Mouse (Mus musculus) embryonic facial prominence, embryonic 12.5 days (tissue): Measurements from ENCODE around the gene Evc. TPM values are rescaled to one million over a fixed set of nuclear protein-coding genes. Genes with fewer than 3 reads are reported as not detected.
A peak's percentile ranks its signal among the peaks of the same experiment; 100 is the strongest.

Experiments
- ATAC-seq: fragments of 200-750 bp; cut with Nextera tagmentation; 2 replicates; pipeline ENCODE4 v1.8.0; 2017; ENCODE audit not compliant: insufficient number of reproducible peaks, insufficient read depth, low FRiP score, low TSS enrichment
- H3K27ac ChIP-seq: fragments of 300-500 bp; sonication (generic); 2 replicates; pipeline ENCODE4 v1.5.1; 2016; ENCODE audit warnings: mild to moderate bottlenecking
- H3K27me3 ChIP-seq: fragments of 300-500 bp; sonication (generic); 2 replicates; pipeline ENCODE4 v1.6.1; 2016; ENCODE audit warnings: mild to moderate bottlenecking, moderate library complexity
- H3K36me3 ChIP-seq: fragments of 300-500 bp; sonication (generic); 2 replicates; pipeline ENCODE4 v1.6.1; 2016; ENCODE audit warnings: mild to moderate bottlenecking
- H3K4me1 ChIP-seq: fragments of 300-500 bp; sonication (generic); 2 replicates; pipeline ENCODE4 v1.6.1; 2016
- H3K4me2 ChIP-seq: fragments of 300-500 bp; sonication (generic); replicated peaks from 2 replicates; pipeline ENCODE4 v1.6.1; 2016; ENCODE audit warnings: mild to moderate bottlenecking, moderate library complexity
- H3K4me3 ChIP-seq: fragments of 300-500 bp; sonication (generic); 2 replicates; pipeline ENCODE4 v1.5.1; 2016; ENCODE audit warnings: mild to moderate bottlenecking
- H3K9ac ChIP-seq: fragments of 300-500 bp; sonication (generic); 2 replicates; pipeline ENCODE4 v1.6.1; 2016; ENCODE audit warnings: mild to moderate bottlenecking, moderate library complexity
- H3K9me3 ChIP-seq: fragments of 300-500 bp; sonication (generic); 2 replicates; pipeline ENCODE4 v1.6.1; 2016; ENCODE audit warnings: mild to moderate bottlenecking, moderate library complexity
- WGBS: fragments of 180-500 bp; shearing (Covaris S2); methylation state at CpG from one replicate; pipeline ENCODE4 v1.1.7; 2016; 5-methylcytosine and 5-hydroxymethylcytosine counted together
- polyA plus RNA-seq: library from polyadenylated mRNA; unstranded; fragments of >200 nt; fragmentation: Nextera tagmentation; extraction: Ambion mirVana; gene quantifications from 2 replicates; pipeline ENCODE4 v1.2.1, GENCODE M21; 2016

The Evc gene
- polyA plus RNA-seq: 39.2 and 39.8 TPM in 2 replicates

DNA sequence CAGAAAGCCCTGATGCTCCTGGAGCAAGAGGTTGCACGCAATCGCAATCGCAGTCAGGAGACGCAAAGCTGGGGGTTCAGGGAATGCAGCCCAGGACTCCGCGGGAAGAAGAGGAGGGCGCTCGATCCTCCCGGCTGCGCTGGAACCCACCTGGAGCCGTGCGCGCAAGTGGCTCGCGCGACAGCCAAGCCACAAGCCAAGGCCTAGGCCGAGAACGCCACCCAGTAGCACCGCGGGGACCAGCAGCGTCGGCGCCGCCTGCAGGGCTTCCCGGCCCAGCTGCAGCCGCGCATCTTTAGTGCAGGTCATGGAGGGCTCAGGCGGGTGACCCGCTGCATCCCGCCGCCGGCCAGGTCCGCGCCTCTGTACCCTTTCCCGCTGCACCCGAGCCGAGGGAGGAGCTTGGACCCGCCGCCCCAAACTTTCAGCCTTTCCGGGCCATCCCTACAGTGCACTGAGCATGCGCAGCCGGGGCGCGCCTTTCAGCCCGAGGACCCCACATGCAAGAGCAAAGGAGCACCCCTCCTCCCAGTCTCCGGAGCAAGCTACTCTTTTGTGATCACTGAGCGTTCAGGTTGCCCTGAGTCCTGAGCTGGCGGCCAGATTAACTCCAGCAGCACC is at the start of gene Evc:
Evc (minus strand) TSS at position 410 of the 621 bp plus-strand sequence.
- under 1% methylated on average over 45 of the region's 48 CpGs for WGBS
- no peaks in the 10 kb centered on the region for H3K9me3 ChIP-seq

DNA sequence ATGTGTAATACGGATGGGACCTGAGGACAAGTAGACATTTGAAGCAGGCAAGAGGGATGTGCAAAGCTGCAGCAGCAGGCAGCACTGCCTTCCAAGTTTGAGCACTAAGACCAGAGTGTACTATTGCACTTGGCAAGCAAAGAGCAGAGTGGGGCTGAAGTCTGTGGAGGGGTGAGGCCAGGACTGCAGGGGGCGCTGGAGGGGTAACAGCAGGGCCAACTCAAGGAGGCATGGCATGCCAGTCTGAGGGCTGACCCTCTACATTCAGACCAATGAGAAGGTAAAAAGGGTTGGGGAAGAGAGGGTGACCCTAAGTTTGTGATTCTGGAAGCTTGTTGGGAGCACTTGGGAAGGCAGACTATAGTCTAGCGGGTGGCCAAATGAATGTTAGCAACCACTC is 46.9 kb upstream of the Evc start:
- Histone ChIP-seq H3K4me2 (no peak overlapping the region), H3K9me3 (no peaks in the 10 kb centered on the region), H3K4me3 (no peak overlapping the region), H3K27ac (no peak overlapping the region), H3K9ac (no peak overlapping the region), H3K4me1 (no peaks in the 10 kb centered on the region), H3K36me3 (peaks cover 81% of the 10 kb centered on the region), H3K27me3 (no peaks in the 10 kb centered on the region)
- no peak for ATAC-seq
- 91% methylated on average over 3 of the region's 3 CpGs for WGBS

More for the DNA sequence above, at the start of gene Evc:
- Histone ChIP-seq H3K36me3 (peaks cover 13% of the 10 kb centered on the region; the same call in 1 of the 2 replicates), H3K4me2 (peak within 1 kb of the TSS; percentile 66), H3K27me3 (no peaks in the 10 kb centered on the region), H3K4me3 (peak within 1 kb of the TSS; percentile 76), H3K4me1 (peaks cover 43% of the 10 kb centered on the region), H3K9ac (peak within 1 kb of the TSS; percentile 82), H3K27ac (peak within 1 kb of the TSS; percentile 74)
- peak; percentile 70 for ATAC-seq

DNA sequence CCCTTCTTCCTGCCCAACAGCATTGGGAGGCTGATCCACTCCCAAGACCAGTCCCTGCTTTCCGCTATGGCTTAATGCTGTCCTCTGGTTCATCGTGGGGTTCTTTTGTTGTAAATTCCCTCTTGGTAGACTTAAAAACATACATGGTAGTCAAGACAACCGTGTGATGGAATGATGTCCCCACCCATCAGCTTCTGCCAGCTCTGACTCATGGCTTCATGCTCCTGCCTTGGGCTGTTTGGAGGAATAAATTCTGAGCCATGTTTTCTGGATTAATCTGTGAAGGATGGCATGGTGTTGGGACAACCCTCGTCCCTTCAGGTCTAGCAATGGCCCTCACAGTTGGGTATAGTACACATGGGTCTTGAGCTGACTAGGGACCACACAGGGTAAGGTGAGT is 43.9 kb upstream of the Evc start:
- Histone ChIP-seq H3K9me3 (no peaks in the 10 kb centered on the region), H3K27me3 (no peaks in the 10 kb centered on the region), H3K27ac (no peak overlapping the region), H3K4me1 (no peaks in the 10 kb centered on the region), H3K9ac (no peak overlapping the region), H3K36me3 (peaks cover 58% of the 10 kb centered on the region), H3K4me2 (no peak overlapping the region), H3K4me3 (no peak overlapping the region)
- 92% methylated on average over 4 of the region's 4 CpGs for WGBS
- no peak for ATAC-seq

DNA sequence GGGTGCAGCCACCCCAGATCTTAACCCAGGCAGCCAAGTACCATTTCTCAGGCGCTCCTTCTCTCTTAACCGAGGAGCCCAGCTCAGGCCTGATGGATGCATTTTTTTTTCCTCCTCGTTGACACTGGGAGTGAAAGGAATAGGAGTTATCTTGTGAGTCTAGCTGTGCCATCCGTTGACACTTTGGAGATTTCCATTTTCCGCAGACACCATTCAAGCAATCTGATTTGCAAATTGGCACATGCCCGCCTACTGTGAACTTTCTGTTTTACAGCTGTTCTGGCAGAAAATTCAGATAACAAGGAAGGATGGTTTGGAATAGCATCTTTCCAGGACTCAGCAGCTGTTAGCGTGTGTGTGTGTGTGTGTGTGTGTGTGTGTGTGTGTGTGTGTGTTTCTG is 40.7 kb upstream of the Evc start:
- no peak overlapping the region for H3K27ac ChIP-seq
- H3K4me1 ChIP-seq: no peaks in the 10 kb centered on the region
- no peaks in the 10 kb centered on the region for H3K9me3 ChIP-seq
- no peak for ATAC-seq
- WGBS: 86% methylated on average over 7 of the region's 7 CpGs
- no peak overlapping the region for H3K9ac ChIP-seq
- no peak overlapping the region for H3K4me2 ChIP-seq
- no peak overlapping the region for H3K4me3 ChIP-seq
- peaks cover 47% of the 10 kb centered on the region for H3K36me3 ChIP-seq
- no peaks in the 10 kb centered on the region for H3K27me3 ChIP-seq

DNA sequence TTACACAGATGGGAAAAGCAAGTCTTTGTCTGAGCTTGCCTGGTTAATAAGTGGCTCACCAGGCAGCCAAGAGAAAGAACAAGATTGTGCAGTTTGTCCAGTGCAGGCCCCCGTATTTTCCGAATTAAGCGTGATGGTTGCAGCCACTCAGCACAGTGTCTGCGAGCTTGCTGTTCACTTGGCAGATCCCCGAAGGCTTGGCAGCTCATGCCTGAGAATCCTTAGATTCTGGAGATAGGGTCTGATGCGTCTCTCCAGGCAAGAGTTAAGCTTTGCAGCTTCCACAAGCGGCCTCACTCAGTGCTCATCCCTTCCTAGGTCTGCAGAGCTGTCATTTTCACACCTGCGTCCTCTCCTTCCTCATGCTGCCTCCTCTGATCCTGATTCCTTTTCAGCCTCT is 32.1 kb upstream of the Evc start:
- Histone ChIP-seq H3K4me2 (no peak overlapping the region), H3K36me3 (peaks cover 42% of the 10 kb centered on the region), H3K27ac (no peak overlapping the region), H3K4me3 (no peak overlapping the region), H3K9ac (no peak overlapping the region), H3K4me1 (peaks cover 7% of the 10 kb centered on the region; the same call in 1 of the 2 replicates), H3K27me3 (no peaks in the 10 kb centered on the region), H3K9me3 (no peaks in the 10 kb centered on the region)
- WGBS: 89% methylated on average over 8 of the region's 8 CpGs
- ATAC-seq: no peak

DNA sequence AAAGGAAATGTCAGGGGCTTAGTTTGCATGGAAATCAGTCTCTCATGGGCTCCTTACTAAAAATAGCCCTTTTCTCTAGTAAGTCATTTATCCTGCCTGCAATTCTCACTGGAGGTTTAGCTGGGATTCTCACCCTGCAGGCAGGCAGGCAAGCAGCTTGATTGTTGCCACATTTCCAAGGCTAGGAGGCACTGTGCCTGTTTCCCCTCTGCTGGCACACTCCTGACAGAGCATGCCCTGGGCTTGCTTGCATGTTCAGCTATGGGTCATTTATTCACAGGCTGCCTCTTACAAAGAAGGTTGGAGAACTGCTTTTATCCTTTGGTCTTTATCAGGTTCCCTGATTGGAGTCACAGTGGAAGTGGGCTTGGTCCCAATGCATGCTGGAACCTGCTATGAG is 29.1 kb upstream of the Evc start:
- peaks cover 27% of the 10 kb centered on the region for H3K36me3 ChIP-seq
- H3K4me3 ChIP-seq: no peak overlapping the region
- no peak overlapping the region for H3K4me2 ChIP-seq
- no peak overlapping the region for H3K9ac ChIP-seq
- H3K4me1 ChIP-seq: peaks cover 7% of the 10 kb centered on the region; the same call in 1 of the 2 replicates
- peak overlapping the region; percentile 57; the same call in 1 of the 2 replicates for H3K27ac ChIP-seq
- no peaks in the 10 kb centered on the region for H3K9me3 ChIP-seq
- H3K27me3 ChIP-seq: no peaks in the 10 kb centered on the region
- no peak for ATAC-seq

DNA sequence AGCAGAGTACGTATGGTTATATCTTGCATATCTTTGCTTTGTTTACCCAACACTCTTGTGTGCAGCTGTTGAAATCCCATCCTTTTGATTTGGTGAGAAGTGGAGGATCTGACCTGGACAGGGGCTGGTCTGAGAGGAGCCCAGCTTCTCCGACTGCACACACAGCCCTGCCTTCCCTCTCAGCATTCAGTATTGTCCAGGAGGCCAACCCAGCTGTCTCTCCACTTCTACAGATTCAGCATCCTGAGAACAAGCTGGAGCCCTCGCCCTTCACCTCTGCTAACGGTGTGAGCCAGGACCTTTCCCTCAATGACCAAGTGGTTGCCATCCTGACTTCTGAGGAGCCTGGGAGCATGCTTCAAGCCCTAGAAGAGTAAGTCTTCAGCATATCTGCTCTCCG is 26.6 kb upstream of the Evc start:
- H3K4me2 ChIP-seq: no peak overlapping the region
- H3K4me1 ChIP-seq: peaks cover 7% of the 10 kb centered on the region; the same call in 1 of the 2 replicates
- H3K36me3 ChIP-seq: peaks cover 27% of the 10 kb centered on the region
- 87% methylated on average over 5 of the region's 5 CpGs for WGBS
- no peaks in the 10 kb centered on the region for H3K27me3 ChIP-seq
- H3K9ac ChIP-seq: no peak overlapping the region
- H3K9me3 ChIP-seq: no peaks in the 10 kb centered on the region
- no peak overlapping the region for H3K27ac ChIP-seq
- H3K4me3 ChIP-seq: no peak overlapping the region
- ATAC-seq: no peak

DNA sequence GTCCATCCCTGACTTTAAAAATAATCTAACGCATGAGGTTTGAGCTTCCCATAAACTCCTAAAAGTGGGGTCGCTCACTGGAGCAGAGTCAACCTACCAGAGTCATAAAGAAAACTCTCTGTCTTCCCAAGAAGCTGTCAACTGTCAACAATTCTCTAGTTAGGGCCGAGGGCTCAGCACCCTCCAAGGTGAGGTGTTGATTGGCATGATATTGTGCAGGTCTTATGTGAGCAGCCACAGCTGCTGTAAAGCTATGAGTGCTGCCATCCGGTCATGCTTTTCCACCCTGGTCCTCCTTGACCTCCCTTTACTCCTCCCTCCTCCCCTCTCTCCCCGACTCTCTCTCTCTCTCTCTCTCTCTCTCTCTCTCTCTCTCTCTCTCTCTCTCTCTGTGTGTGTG is 25.9 kb upstream of the Evc start:
- peaks cover 28% of the 10 kb centered on the region for H3K36me3 ChIP-seq

DNA sequence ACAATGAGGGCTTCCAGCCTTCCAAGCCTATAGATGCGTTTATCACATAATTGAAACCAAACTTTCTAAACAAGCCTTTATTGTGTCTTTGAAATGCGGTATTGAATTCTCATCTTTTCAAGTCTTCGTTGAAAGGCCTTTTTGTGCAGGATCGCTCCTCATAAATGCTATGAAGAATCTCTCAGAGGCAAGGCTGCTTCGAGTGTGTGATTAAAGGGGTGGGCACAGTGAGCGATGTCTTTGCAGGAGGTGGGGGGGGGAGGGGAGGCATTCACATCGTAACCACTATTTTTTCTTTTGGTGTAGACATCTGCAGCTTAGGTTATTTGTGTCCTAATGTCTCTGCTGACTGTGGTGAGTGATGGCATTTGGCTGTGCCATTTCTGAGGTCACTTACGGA is 19.3 kb upstream of the Evc start:
- no peak overlapping the region for H3K9ac ChIP-seq
- H3K36me3 ChIP-seq: peaks cover 36% of the 10 kb centered on the region
- no peak for ATAC-seq
- H3K27ac ChIP-seq: no peak overlapping the region
- 50% methylated on average over 8 of the region's 8 CpGs for WGBS
- H3K27me3 ChIP-seq: no peaks in the 10 kb centered on the region
- H3K4me3 ChIP-seq: no peak overlapping the region
- no peak overlapping the region for H3K4me2 ChIP-seq
- no peaks in the 10 kb centered on the region for H3K9me3 ChIP-seq
- peaks cover 7% of the 10 kb centered on the region for H3K4me1 ChIP-seq

More for the DNA sequence above, 25.9 kb upstream of the Evc start:
- no peaks in the 10 kb centered on the region for H3K9me3 ChIP-seq
- no peak overlapping the region for H3K4me2 ChIP-seq
- H3K9ac ChIP-seq: no peak overlapping the region
- 68% methylated on average over 5 of the region's 5 CpGs for WGBS
- H3K4me3 ChIP-seq: no peak overlapping the region
- no peaks in the 10 kb centered on the region for H3K27me3 ChIP-seq
- H3K4me1 ChIP-seq: peaks cover 7% of the 10 kb centered on the region; the same call in 1 of the 2 replicates
- H3K27ac ChIP-seq: no peak overlapping the region
- ATAC-seq: no peak

DNA sequence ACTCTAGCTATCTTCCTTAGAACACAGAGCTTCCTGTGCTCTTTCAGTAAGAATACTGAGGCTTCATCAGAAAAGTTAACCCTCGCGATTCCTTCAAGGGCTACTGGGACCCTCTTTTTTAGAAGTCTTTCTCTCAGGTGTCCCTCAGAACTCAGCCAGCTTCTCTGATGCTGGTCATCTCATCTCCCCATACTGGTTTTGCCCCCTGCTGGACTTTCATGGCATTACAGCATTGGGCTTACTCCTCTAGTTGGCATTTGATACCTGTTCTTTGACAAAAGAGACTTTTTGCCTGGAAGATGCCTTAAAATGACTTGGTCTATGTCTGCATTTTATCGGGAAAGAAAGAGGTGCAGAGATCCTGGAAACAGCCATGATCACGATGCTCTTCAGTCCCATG is 17.7 kb upstream of the Evc start:
- peaks cover 7% of the 10 kb centered on the region for H3K4me1 ChIP-seq
- no peaks in the 10 kb centered on the region for H3K27me3 ChIP-seq
- no peak overlapping the region for H3K9ac ChIP-seq
- H3K27ac ChIP-seq: no peak overlapping the region
- WGBS: 82% methylated on average over 4 of the region's 4 CpGs
- no peak overlapping the region for H3K4me3 ChIP-seq
- no peak for ATAC-seq
- no peaks in the 10 kb centered on the region for H3K9me3 ChIP-seq
- H3K4me2 ChIP-seq: no peak overlapping the region
- peaks cover 42% of the 10 kb centered on the region for H3K36me3 ChIP-seq

DNA sequence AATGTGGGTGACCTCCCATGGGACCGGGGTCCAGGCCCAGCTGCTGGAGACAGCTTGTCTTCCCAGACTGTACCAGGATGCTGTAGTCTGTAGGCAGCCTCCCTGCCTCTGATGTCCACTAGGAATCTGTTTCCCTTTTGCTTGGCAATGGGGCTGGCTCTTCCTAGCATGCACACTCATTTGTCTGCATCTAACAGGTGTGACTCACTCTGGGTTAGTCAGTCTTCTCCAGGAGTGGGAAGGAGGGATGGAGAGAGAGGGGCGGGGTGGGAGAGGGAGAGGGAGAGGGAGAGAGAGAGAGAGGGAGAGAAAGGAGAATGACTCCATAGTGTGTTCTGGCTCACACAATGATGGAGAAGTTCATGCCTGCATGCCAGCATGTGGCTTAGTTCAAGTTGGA is 15.1 kb upstream of the Evc start:
- WGBS: 89% methylated on average over 2 of the region's 2 CpGs
- Histone ChIP-seq H3K27me3 (no peaks in the 10 kb centered on the region), H3K36me3 (peaks cover 46% of the 10 kb centered on the region), H3K4me2 (no peak overlapping the region), H3K4me3 (no peak overlapping the region), H3K27ac (no peak overlapping the region), H3K9ac (no peak overlapping the region), H3K9me3 (no peaks in the 10 kb centered on the region), H3K4me1 (peaks cover 7% of the 10 kb centered on the region)
- no peak for ATAC-seq

DNA sequence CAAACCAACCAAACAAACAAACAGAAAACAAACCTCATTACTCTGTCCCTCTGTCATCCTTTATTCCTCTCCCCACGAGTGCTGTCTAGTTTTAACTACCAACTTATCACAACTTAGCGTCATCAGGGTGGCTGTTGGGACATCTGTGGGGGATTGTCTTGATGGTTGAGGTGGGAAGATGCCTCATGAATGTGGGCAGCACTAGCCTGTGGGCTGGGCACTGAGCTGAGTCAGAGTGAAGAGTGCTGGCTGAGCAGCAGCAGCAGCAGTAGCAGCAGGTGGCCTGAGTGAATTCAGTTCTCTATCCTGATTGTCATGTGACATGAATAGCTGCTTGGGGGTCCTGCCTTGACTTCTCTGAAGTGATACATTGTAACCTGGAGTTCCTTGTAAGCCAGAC is 7.3 kb upstream of the Evc start:
- H3K36me3 ChIP-seq: peaks cover 24% of the 10 kb centered on the region
- WGBS: 87% methylated on average over 2 of the region's 2 CpGs

More for the DNA sequence above, 7.3 kb upstream of the Evc start:
- no peak for ATAC-seq
- no peak overlapping the region for H3K4me3 ChIP-seq
- H3K4me1 ChIP-seq: peaks cover 13% of the 10 kb centered on the region
- no peak overlapping the region for H3K27ac ChIP-seq
- H3K9me3 ChIP-seq: no peaks in the 10 kb centered on the region
- no peaks in the 10 kb centered on the region for H3K27me3 ChIP-seq
- no peak overlapping the region for H3K9ac ChIP-seq
- H3K4me2 ChIP-seq: no peak overlapping the region
